Mouse (Mus musculus) G1E (cell line): ENCODE measurements around the gene Prune1.

Source experiments
- CTCF ChIP-seq: IDR thresholded peaks from 2 replicates; pipeline ENCODE4 v1.5.1; 2012; ENCODE audit warnings: low read depth, low read length, inconsistent platforms, mixed read lengths
- GATA1 ChIP-seq: IDR thresholded peaks from 2 replicates; pipeline ENCODE4 v1.6.1; 2012; ENCODE audit warnings: borderline replicate concordance, low read length, inconsistent platforms, mixed read lengths
- GATA2 ChIP-seq: IDR thresholded peaks from 2 replicates; pipeline ENCODE4 v1.6.1; 2012; ENCODE audit warnings: low read depth, low read length, inconsistent platforms, borderline replicate concordance
- POLR2AphosphoS5 ChIP-seq: IDR thresholded peaks from 2 replicates; pipeline ENCODE4 v1.6.1; 2012; ENCODE audit warnings: low read depth, low read length, inconsistent platforms; ENCODE audit not compliant: insufficient replicate concordance
- TAL1 ChIP-seq: conservative IDR thresholded peaks from 2 replicates; pipeline ENCODE4 v1.6.1; 2012; ENCODE audit warnings: low read depth, low read length, inconsistent platforms, mixed read lengths

GRCm38 (mm10) chr3:95256931-95257330 is 24.9 kb downstream of the Prune1 start:
- TF ChIP-seq GATA2 (no peak), CTCF (no peak), GATA1 (no peak), POLR2AphosphoS5 (no peak), TAL1 (no peak)
